Mouse (Mus musculus) layer of hippocampus, postnatal 36 days (tissue): ENCODE data around the gene Galnt14. TPM values are rescaled to one million over a fixed set of nuclear protein-coding genes. Genes with fewer than 3 reads are reported as not detected.

Source experiments
- DNase-seq, 2 experiments: peaks; one replicate each; pipeline ENCODE4 v3.0.0; 2022
- total RNA-seq, 2 experiments: library from RNA; stranded (reverse); gene quantifications; 2 replicates each; pipeline ENCODE4 v1.2.3; 2021

The Galnt14 gene
- total RNA-seq, 2 experiments from 2014 or later = 22.2 to 23.3 TPM

DNA sequence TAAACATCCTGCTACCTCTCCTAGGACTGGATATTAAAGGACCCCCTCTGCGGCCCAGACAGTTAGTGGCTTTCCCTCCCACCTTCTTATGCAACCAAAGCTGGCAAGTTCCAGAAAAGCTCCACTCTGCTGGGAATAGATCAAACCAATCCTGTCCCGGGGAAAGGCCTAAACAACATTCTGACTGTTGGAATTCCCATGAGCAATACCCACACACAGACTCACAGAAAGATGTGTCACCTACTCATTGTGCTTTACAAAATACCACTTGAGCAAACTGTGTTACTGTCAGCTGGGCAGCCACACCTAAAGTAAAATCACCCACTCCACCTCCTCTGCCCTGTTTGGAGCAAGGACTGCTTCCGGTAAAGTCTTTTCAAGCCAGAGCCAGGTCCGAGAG is 207.6 kb downstream of the Galnt14 start:
- no peak for DNase-seq

- no peak for DNase-seq
Measured at GRCm38 (mm10) chr17:73489519-73489918, 220.7 kb downstream of the Galnt14 start.

GRCm38 (mm10) chr17:73487792-73488191 is 222.5 kb downstream of the Galnt14 start:
- DNase-seq = no peak

DNA sequence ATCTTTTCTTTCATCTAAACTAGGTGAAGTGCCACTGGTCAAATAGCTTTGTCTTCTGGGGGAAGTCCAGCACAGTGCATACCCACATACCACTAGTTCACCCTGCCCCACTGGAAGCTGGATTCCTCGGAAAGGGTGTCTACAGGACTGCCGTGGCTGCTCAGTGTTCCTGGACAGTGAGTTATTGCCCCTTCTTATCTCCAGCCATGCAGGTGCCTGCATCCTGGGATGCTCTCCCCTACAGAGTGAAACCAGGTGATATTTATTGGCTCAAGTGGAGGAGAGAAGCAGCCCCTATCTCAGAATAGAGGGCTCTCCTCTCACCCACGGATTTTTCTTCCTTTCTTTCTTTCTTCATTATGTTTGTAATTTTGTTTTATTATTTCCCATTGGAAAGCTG is 222.9 kb downstream of the Galnt14 start:
- no peak for DNase-seq

DNA sequence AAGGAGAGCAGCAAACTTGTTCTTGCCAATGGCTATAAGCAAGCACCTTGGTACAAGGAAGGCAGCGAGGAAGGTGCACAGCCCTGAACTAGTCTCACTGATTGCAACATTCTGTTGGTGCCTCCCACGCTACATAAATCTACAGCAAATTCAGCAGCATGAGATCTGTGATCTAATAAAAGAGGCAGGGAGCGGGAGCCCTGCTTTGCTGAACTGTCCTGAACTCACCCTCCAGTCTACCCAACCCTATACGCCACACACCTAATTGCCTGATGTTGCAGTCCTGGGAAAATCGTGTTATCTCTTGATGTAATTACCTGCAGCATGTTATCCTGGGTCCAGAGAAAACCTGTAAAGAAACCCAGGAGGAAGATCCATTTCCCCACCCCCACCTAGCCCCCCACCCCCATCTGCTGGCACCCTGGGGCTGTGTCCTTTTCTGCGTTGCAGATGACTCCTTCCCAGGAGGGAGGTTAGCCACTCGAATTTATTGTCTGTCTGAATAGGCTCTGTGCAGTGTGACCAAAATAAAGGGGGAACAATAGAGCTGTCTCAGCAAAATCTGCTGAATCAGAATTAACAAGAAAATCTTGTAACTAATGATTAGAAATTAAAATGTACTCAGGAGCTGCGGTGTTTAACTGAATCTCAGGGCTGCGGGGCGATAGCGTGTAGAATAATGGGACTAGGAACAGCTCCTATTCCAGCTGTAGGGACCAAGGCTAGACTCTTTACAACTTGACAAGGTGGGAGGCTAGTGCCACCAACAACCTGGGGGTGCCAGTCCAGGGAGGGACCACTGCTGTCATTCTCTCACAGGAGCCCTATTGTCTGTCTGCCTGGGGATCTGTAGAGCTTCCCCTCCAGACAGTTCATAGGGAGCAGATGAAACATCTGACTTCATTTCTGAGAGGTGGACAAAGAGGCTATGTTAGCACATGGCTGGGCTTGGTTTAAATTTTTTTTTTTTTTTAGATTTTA is 232.9 kb downstream of the Galnt14 start:
- peak in 1 of 2 experiments; percentile 9 for DNase-seq

GRCm38 (mm10) chr17:73474371-73474770 is 235.9 kb downstream of the Galnt14 start:
- no peak for DNase-seq

DNA sequence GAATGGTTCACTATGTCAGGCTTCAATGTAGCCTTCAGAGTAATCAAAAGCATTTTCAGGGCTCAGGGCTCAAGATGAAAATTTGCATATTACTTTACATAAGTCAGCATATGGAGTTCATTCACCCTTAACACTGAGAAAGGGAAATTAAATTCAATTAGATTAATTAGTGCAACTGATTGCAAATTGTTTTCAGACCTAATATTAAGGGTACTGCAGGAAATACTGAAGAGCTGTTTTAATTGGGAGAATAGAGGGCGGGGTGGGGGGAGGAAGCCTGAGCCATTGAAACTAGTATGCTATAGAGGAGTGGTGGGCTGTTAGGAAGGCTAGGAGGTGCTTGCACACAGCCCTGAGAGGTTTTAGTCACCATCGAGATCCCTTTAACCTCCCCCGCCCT is 237.2 kb downstream of the Galnt14 start:
- no peak for DNase-seq

- no peak for DNase-seq
Measured at GRCm38 (mm10) chr17:73460874-73461273, 249.4 kb downstream of the Galnt14 start.

DNA sequence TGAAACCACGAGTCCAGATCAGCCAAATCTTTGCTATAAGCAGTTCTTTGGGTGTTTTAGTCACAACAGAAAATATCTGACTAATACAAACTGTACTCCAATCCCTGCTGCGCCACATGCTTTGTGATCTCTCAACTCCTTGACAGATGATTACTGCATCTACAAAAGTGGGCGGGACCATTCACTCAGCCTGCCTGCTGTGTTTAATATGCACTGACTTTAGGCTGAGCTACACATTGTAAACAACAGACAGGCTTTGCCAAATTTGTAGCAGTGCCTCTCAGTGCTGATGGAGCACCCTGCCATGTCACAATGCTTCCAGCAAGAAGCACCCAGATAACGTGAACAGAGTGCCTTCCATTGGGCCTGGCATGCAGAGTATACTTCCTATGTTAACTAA is 251.5 kb downstream of the Galnt14 start:
- DNase-seq = no peak

DNA sequence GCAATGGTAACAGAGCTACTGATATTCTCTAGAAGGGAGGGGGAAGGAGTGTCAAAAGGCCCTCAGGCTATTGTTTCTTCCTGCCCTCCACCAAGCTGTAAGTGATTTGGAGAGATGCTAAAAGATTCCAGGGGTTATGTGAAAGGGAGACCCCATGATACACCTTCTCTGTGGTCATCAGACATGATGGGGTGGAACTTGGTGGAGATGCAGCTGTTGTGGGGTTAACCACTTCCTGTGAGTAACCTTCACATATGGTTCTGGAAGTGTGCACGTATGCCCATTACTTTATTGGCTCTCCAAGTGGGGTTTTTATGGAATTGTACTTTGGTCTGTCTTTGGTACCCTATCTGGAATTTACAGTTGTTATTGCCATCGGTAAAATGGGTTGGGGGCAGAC is 253.7 kb downstream of the Galnt14 start:
- no peak for DNase-seq

DNA sequence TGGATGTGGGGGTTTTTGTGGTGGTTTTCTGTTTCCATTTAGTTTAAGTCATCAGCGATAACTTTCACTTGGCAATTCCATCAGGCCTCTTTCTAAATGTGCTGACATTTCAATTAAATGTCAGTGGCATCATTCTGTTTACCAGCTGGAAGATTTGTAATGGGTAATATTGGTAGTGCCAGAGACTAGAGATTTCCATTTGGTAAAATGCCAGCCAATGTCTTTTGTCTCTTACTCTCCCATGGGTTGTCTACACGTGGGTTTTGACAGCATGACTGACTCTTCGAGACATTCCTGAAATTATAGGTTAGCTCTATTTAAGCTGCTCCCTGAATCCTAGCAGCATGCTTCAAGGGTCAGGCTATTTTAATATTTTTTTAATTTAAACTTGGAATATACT is 256.6 kb downstream of the Galnt14 start:
- no peak for DNase-seq

DNA sequence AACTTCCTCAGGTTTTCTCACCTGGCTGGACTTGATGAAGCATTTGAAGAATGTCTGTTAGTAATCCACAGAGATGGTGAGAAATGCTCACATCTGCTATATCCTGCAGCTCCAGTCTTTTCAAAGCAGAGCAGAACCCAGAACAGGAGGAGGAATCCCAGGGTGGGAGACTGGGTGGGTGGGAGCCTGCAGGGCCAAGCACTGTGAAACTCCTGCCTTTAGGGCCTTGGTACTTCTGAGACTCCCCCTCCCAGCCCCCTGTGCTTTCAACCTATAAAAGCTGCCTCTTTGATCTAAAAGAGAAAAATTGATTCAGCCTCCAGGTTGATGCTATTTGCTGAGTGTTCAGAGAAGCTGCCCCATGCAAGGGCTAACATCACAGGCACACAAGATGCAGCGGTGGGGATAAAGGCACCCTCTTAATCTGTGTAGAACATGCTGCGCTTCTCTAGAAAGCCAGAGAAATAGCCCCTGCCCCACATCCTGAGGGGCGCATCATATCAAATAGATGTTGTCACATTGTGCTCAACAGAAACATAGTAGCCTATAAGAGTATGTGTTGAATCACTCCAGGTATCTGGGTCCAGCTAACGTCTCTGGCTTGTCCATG is 258.0 kb downstream of the Galnt14 start:
- no peak for DNase-seq

DNA sequence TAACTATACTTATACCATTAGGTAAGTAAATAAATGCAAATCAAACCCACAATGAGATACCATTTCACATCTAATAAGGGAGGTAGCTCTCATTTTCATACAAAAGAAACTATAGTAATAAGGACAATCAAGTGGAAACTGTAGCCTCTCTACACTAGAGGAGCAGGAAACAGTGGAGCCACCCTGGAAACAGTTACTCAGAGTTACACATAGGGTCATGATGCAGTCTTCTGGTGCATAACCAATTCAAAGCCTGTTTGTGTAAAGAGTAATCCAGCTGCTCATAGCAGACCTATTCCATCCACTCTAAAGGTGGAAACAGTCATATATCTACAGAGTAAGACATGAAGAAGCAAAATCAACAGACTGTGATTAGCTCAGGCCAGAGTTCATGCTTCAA is 261.1 kb downstream of the Galnt14 start:
- DNase-seq = no peak

Other genes with a start within 250 kb of the Galnt14 start
- gene Ehd3, start 93.7 kb upstream of the Galnt14 start, total RNA-seq = 100 to 1,000 TPM; 133 to 146 TPM
- gene Xdh, start 239.7 kb upstream of the Galnt14 start, total RNA-seq = 10 to 100 TPM in 1 of 2 experiments, 1 to 10 TPM in 1; 8.8 to 10.1 TPM